Mouse (Mus musculus): ENCODE results near the gene Eya2. TPM values are rescaled to one million over a fixed set of nuclear protein-coding genes. Genes with fewer than 3 reads are reported as not detected.

The Eya2 gene
- total RNA-seq, 2 experiments from 2014 or later, result 1.4 to 1.6 TPM

DNA sequence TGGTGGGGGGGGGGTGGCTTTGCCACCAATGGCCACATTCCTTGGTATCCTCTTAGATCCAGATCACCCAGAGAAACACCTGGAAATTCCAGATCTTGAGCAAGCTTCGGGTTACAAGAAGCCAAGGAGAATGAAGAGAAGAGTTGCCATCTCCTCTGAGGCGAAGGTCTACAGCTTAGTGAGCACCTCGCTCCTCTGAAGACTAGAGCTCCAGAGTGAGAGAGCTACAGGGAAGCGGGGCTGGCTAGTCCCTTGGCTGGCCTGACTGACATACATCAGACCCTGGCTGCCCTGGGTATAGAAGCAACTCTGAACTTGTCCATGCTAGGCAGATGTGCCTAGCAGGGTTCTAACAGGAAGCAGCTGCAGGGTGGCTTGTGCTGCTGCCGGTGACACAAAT is 214.3 kb downstream of the Eya2 start:
- intact Hi-C loops (cut with DNase I), result no loop called here
- DNase-seq, result no peak

DNA sequence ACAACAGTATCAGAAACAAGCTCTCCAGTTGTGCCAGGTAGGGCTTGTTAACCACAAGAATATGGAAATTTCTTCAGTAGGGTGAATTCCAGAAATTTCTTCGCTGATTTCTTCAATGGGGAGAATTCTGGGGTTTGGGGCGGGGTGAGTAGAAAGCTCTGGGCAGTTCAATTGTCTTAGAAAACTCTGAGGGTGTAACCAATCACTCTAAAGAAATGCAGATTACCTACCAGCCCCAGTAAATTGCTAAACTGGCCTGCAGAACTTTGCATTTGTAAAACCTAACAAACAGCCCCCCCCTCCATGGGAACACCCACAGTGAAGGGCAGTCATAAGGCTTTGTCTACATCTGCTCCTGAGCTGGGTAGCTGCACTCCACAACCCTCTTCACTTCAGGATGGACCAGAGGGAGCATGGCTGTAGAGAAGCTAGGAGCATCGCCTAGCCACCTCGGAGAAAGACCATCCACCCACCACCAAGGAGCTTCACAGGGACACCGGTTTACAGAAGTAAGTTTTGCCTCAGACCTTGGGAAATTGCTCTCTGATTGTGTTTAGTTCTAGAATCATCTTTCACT is 215.2 kb downstream of the Eya2 start:
- intact Hi-C loops (cut with DNase I), result loop anchor here (10.0 kb wide), 1 partner anchor 755 kb away; no protein-coding TSS in a partner anchor

DNA sequence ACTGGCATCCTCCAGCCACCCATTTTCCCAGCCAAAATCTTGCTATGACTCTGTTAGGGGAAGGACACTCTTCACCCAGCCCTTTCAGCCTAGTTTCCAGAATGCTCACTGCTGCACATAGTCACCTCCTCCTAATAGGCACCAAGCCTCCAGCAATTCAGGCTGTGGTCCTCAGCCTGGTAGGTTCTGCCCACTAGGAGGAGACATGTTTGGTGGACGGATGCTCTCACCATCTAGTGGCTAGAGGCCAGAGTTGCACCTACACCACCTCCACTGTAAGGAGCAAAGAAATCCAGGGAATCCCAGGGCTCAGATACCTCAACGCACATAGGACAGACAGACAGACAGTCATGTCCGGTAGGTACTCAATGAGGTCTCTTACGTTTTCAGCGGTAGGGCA is 216.7 kb downstream of the Eya2 start:
- intact Hi-C loops (cut with DNase I), result loop anchor here (10.0 kb wide), 1 partner anchor 753 kb away; no protein-coding TSS in a partner anchor
- peak; percentile 48 to 56 for DNase-seq

More for the DNA sequence above, 215.2 kb downstream of the Eya2 start:
- no peak for DNase-seq

DNA sequence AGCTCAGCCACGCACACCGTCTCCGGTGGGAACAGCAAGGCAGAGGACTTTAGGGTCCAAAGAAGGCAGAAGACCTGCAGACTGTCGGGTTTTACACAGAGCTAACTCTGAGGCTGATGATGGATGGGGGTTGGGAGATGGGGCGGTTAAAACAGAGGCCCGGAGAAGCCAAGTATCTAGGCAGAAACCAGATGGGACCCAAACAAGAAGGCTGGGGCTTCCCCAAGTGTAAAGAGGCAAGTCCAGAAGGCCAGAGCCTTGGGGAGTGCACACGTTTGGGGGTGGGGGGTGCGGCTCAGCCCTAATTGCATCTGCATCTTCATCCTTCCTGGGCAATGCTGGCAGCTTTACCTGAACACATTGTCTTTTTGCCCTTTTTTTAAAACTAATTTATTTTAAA is 218.1 kb downstream of the Eya2 start:
- no peak for DNase-seq
- intact Hi-C loops (cut with DNase I), result loop anchor here (10.0 kb wide), 1 partner anchor 752 kb away; no protein-coding TSS in a partner anchor

GRCm38 (mm10) chr2:165815103-165815880 is 220.5 kb downstream of the Eya2 start:
- intact Hi-C loops (cut with DNase I), result loop anchor here (10.0 kb wide), 1 partner anchor 750 kb away; no protein-coding TSS in a partner anchor
- no peak for DNase-seq

- intact Hi-C loops (cut with DNase I), result loop anchor here (10.0 kb wide), 1 partner anchor 747 kb away; no protein-coding TSS in a partner anchor
- no peak for DNase-seq
Measured at GRCm38 (mm10) chr2:165817437-165817836, 222.6 kb downstream of the Eya2 start.

DNA sequence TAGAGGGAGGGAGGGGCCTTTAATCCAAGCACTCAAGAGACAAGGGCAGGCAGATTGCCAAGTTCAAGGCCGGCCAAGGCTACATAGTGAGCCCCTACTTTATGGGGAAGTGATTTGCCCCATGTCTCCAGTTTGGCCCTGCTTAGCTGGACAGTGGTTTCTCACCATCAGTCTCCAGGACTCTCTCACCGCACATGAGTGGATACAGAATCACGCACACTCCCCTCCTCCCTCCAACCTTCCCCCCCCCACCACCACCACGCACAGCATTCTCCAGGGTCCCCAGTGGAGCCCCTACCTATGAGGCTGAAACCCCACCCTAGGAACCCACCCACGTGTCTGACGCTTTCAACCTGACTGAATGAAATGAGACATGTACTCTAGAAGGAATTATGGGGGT is 223.7 kb downstream of the Eya2 start:
- intact Hi-C loops (cut with DNase I), result loop anchor here (10.0 kb wide), 1 partner anchor 746 kb away; no protein-coding TSS in a partner anchor
- DNase-seq, result no peak

DNA sequence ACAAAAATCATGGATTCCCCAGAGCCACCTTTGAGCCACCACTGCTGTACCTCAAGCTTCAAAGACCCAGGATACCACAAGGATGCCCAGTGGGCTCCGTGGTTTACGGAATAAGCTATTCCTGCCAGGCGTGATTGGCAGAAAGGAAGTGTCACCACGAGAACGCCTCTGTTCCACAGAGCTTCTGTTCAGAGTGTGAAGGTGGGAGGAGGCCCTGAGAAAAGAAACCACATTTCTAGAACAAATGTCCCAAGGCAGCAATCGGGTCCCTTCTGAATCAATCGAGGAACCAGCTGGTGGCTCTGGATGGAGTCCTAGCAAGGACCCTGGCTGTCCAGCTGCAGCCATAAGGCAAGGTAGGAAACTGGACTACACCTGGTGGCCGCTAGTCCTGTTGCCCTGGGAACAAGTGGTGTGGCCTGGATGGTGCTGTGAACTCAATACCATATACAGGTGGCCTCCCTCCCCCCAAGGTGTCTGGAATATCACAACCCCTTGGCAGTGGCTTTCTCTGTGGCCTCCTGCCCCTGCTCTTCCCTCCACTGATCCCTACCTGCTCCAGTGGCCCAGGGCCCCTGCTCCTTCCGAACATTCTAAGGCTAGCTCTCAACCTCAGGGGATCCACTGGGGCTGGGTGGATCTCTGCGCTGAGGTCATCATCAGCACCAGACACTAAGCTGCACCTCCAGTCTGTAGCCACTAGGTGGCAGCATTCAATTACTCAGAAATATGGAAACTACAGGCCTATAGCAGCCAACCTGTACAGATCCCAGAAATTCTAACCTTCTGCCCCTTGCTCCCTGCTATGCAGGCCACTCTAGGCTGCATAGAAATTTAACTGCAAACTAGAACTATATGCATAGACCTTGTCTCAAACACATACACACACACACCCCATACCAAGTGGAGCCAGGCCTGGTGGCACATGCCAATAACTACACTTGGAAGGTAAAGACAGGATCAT is 224.4 kb downstream of the Eya2 start:
- intact Hi-C loops (cut with DNase I), result loop anchor here (1.0 to 10.0 kb wide), 2 partner anchors 95 to 746 kb away; no protein-coding TSS in a partner anchor
- peak; percentile 71 to 75 for DNase-seq

DNA sequence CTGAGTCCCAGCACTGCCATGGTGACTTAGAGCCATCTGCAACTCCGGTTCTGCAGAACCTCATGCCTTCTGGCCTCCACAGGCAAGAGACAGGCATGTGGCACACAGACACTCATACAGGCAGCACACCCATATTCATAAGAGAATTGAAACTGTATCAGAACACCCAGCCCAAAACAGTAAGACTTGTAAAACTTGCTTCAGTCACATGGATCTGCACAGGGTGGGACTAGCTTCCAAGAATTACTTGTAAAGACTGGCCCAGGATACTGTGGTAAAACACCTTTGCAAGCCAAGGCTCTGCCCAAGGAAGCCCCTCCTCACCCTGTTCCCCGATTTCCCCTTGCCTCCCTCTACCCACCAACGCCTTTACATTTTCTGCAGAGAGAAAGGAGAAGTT is 225.2 kb downstream of the Eya2 start:
- intact Hi-C loops (cut with DNase I), result loop anchor here (2.0 kb wide), 1 partner anchor 225 kb away; no protein-coding TSS in a partner anchor
- DNase-seq, result no peak

DNA sequence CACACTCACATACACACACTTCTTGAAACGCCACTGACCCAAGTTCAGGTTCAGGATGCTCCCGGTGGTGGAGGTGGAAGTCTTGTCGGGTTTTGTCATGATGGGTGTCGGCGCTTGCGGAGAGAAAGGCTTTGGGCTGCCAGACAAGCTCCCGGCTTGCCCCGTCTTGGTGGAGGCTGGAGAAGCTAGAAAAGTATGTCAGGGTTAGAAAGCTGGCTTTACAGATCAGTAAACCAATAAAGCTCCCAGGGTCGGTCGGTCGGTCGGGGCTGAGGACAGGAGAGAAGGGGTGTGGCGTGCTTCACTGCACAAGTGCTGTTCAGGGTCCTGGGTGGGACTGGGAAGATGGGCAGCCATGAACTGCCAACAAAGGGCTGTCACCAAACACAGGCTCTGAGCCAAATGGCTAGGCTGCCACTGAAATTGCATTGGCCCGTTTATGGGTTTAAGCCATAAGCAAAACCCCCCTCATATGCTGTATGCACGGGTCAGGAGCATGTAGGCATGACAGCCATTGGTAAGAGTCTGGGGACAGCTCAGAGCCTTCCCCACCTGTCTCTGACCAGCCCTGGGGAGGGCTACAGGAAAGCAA is 225.8 kb downstream of the Eya2 start:
- intact Hi-C loops (cut with DNase I), result loop anchor here (2.0 kb wide), 1 partner anchor 224 kb away; no protein-coding TSS in a partner anchor

More for the DNA sequence above, 225.8 kb downstream of the Eya2 start:
- DNase-seq, result no peak

Other genes starting within 250 kb of the Eya2 start
- not detected for gene Zfp663, start 226.3 kb upstream of the Eya2 start, total RNA-seq (2021)
- gene Zfp334, start 206.8 kb upstream of the Eya2 start, total RNA-seq (2021), result 1 to 10 TPM; 2.1 to 2.2 TPM
- not detected for gene Ocstamp, start 194.6 kb upstream of the Eya2 start, total RNA-seq (2021)
- gene Slc13a3, start 121.8 kb upstream of the Eya2 start, total RNA-seq (2021), result 1 to 10 TPM in 1 of 2 experiments, under 1 TPM in 1; 0.33 to 1.2 TPM
- gene Trp53rka, start 101.7 kb upstream of the Eya2 start, total RNA-seq (2021), result 1 to 10 TPM; 9.3 to 9.7 TPM
- gene Slc2a10, start 91.2 kb upstream of the Eya2 start, total RNA-seq (2021), result 1 to 10 TPM; 5.0 to 5.8 TPM